Mouse (Mus musculus) mesoderm, embryonic 11.5 days (tissue): Measurements from ENCODE around the gene Vmn2r37.
"Not testable (repeated sequence)": the region's sequence is repeated elsewhere in the genome, so short reads cannot be mapped to it uniquely, and the experiment has no call there.

Source experiments
- DNase-seq: peaks from one replicate; pipeline ENCODE4 v3.0.0-alpha.2; 2012; ENCODE audit warnings: low read depth, low spot score

Gene Vmn2r37

GRCm38 (mm10) chr7:9223553-9223952 is at the start of gene Vmn2r37:
Gene Vmn2r37 (minus strand): TSS chr7:9223653.
- not testable (repeated sequence) for DNase-seq
